Mouse (Mus musculus) brain, embryonic 18.5 days (tissue): ENCODE measurements around the gene Nek1.

ENCODE experiments used
- DNase-seq: peaks from one replicate; pipeline ENCODE4 v3.0.0-alpha.2; 2012; ENCODE audit warnings: low read depth, low spot score

Nek1 gene

DNA sequence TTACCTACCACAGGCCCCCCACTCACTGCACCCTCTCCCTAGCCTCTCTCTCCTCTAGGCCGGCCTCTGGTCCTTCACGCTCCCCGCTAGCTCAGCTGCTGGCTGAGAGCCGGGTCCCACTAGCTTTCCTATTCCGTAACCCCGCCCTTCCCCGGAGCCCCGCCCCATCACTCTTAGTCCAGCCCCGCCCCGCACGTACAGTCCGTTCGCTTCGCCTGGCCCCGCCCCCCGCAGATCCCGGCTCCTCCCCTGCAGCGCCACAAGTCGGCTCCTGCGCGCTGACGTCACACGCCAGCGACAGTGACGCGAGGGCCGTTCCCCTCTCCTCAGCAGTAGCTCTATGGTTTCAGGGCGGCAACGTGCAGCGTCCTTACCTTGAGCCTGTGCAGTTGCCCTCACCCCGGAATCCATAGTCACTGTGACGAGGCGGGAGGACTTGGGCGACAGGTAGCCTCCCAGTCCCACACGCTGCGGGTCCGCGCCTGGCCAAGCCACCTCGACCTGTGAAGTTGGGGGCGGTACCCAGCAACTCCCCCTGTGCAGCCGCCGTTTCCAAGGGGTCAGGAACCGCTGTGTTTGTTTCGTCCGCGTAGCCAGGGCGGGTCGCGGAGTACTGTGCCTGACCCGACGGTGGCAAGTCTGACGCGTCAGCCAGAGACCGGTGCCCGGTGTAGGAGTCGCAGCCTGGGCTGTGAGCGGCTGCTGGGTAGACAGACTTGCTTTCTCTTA lies at the start of gene Nek1:
TSS of gene Nek1 (plus strand) at position 286 of the 729 bp plus-strand sequence.
- peak; percentile 92 for DNase-seq

DNA sequence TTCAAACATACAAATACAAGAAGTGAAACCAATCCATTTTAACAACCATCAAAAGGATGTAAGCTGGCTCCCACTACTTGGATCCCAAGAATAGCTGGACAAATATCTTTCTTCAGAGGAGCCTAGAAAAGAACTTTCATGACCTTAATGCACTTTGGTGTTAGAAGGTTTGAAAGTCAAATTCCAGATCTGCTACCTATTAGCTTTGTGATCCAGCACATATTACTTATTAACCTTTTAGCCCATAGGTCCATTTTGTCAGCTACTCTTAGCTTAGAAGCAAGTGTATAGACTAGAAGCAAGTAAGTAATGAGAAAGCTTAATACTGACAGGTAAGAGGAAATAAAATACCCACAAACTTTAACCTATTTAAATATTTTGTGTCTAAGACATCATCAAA lies 45.5 kb upstream of the Nek1 start:
- no peak for DNase-seq

DNA sequence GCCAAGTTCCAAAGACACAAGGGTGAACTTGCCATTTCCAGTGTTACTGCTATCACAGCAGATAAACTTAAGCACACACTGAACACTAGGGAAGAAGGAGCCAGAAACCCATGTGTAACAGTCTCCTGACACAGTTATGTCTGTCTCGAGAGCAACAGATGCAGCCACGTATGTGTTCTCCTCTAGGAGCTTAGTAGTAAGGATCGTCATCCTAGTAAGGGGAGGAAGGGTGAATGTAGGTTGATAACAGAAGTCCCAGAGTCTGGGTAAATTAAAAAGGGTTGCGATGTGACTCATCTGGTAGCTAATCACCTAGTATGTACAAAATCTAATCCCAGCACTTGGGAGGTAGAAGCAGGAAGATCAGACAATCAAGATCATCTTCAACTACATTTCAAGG lies 43.1 kb upstream of the Nek1 start:
- no peak for DNase-seq

DNA sequence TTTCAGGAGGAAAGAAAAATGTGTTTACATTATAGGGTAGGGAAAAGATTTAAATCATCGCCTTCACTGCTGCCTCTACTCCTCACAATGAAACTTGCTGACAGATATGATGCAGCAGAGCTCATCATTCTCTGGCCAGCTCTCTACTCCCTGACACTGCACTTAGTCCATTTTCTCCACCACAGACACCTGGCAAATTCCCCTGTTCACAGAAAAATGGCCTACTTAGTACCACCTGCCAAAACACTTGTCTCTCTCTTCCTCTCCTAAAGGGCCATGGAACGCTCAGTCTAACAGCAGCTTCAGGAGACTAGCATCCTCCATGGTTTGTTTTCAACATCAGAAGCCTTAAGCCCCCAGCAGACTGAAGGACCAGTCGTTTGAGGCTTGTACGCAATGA lies 41.7 kb upstream of the Nek1 start:
- no peak for DNase-seq

DNA sequence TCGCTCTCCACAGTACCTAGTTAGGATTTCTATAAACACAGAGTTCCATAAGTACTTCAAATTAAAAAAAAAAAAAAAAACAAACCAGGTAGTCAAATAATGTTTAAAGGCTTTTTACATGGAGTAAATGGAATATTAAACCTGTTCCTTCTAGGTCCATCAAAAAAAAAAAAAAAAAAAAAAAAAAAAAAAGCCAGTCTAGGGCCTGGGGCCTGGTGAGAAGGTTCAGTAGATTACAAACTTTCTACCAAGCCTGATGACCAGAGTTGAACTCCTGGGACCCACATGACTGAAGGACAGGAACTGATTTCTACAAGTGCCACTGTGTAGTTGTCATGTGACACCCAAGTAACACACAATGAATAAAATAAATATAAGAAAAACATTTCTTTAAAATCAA lies 41.2 kb upstream of the Nek1 start:
- DNase-seq: no peak

DNA sequence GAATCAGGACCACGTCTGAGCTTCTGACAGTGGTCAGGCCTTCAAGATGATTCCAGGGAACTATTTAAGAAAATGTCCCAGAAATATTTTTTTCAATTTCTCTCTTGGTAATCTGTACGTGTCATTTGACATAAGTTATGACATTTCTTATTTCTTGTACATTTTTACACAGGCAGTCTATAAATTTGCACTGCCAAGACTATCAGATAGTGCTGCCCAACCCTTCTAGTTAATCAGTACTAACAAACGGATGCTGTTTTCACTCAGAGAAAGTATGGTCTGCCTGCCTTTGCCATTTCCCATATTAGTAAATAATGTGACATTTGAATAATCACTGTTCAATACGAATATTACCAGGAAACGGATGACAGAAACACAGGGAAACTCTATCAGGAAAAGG lies 40.2 kb upstream of the Nek1 start:
- no peak for DNase-seq

DNA sequence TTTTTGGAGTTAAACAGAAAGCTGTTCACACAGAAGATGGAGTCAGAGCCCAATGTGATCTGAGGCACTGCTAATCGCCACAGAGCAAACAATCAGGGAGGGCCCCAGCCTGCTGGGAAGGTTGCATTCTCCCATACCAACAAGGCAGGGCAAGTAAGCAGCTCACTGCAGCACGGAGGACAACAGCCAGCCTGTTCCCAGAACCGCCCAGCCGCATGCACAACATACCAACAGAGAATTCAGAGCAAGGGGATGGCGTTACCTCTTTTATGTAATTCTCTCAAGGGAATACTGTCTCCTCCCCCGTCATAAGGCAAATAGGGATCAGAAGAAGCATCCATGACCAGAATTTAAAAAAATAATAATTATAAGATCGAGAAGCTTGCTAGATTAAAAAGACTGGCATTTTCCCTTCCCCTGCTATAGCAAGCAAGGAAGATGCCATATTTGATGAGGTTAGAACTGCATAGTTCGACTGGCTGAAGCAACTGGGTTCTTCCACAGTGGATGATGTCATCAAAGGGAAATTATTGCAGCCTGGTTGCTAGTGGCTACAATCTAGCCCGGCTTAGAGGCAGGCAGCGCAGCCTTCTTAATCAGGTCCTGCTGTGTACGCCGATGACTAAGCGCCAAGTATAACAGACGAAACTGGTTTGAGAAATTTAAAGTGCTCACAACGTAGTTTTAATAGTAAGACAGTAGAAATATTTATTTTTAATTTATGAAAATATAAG lies 38.5 kb upstream of the Nek1 start:
- peak; percentile 81 for DNase-seq

DNA sequence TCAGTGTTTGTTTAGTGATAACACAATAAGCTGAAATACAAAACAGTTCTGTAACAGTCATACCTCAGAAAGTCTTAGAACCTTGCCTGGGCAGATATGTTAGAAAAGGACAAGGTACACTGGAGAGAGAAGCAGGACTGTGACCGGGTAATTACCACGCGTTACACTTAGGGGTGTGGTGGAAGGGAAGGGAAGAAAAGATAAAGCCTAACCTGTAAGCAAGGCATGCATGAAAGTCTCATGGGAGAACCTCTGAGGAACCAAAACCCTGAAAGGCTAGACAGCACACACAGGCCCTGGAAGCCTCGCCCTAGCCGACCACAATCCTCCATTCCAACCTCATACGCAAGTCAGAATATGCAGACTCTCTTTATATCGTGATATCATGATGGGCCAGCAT lies 36.1 kb upstream of the Nek1 start:
- no peak for DNase-seq

DNA sequence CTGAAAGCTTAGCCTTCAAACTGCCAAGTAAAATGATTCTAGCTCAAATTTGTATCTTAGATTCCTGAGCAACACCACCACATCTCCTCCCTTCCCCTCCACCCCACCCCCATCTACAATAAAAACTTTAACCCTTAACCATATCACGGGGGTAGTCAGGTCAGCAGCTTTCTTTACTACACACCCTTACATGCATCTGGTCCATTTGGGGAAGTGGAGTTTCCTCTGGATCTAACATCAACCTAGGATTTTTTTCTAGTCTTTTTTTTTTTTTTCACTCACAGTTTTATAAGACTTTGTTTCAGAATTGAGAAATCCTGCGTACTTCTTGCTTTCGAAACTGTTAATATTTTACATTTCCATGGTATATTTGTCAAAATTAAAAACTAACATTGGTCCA lies 30.2 kb upstream of the Nek1 start:
- DNase-seq: no peak

DNA sequence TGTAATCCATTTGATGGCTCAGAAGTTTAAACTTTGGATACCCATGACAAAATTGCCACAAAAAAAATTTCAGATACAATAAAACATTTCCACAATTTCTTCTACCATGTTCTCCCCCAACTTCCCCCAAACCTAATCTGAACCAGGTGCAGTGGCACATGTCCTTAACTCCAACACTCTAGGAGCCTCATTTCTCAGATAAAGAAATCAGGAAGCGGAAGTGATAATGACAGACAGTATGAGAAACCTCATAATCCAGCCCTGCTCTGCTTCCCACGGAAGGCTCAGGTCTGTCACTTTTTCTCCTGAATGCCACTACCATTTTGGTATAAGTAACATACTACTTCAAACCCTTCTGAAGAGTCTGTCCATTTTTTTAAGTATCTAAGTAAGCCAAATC lies 29.1 kb upstream of the Nek1 start:
- no peak for DNase-seq

DNA sequence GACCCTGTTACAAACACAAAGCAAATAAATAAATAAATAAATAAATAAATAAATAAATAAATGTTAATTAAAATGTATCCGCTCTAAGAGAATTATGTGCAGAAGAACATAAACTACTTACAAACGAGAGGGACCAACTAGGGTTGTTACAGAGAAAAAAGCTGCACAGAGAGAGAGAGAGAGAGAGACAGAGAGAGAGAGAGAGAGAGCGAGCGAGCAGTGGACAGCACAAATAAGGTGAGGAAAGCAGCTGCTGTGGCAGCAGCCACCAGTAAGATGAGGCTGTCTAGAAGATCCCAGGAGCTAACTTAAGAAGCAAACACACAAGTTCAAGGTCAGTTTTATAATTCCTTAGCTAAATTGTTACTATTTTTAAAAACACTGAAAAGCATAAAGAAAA lies 28.5 kb upstream of the Nek1 start:
- DNase-seq: no peak

DNA sequence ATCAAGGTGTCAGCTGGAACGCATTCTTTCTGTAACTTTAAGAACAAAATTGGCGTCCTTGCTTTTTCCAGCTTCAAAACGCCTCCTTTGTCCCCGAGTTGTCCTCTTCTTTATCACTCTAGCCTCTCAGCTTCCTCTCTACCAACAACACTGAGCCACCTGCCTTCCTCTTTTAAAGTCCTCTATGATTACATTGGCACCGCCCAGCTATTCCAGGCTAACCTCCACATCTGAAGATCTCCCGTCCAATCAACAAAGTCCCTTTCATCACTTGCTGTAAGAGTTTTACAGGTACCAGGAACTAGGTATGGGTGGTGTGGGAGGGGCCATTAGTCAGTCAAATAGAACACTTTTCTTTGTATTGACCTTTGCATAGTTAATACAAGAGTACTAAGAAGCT lies 27.7 kb upstream of the Nek1 start:
- no peak for DNase-seq

DNA sequence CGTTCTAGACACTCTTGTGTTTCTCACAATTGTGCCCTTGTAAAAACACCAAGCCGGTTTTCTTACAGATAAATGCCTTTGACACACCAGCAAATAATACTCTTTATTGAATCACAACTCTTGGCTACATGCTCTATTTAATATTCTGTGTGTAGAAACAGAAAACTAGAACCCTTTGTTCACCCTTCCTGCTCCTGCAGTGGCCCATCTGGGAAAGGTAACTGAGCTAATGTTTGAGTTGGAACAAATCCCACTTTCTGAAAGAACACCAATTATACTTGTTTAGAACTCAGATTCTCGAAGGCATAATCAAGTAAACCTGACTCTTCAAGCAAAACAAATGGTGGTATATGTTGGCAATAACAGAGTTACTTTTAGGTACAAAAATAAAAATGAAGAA lies 27.3 kb upstream of the Nek1 start:
- no peak for DNase-seq

DNA sequence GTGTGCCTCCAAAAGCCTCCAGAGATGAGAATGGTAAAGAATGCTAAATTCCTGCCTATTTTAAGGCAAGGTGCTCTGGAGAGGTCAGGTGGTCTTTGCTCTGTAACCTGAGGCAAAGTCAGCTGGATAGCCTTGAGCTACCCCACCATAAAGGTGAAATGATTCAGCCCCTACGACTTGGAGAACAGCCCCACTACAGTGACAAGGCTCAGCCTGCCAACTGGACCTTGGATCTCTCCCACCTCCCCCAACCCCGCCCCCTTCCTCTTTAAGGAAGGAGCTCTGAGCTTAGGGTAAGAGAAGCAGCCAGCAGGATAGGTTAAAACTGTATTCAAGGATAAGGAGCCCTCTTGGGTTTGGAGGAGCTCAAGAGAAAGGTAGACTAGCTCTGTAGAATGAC lies 23.9 kb upstream of the Nek1 start:
- no peak for DNase-seq

DNA sequence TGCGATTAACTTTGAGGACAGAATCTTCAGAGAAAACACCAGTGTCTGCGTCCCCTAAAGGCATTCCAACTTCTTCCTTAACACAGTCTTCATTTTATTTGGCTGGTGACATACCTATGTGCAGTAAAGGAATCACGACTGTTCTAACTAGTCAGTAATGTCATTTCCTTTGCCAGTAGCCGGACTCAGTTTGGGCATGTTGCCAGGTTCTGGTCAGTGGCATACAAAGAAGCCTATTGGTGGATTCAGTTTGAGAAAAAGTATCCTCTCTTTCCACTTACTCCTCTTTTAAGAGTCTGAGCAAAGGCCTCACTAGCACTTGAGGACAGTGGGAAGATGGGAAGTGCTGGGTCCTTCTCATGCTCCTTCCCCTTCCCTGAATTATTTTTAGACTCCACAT lies 21.2 kb upstream of the Nek1 start:
- no peak for DNase-seq

DNA sequence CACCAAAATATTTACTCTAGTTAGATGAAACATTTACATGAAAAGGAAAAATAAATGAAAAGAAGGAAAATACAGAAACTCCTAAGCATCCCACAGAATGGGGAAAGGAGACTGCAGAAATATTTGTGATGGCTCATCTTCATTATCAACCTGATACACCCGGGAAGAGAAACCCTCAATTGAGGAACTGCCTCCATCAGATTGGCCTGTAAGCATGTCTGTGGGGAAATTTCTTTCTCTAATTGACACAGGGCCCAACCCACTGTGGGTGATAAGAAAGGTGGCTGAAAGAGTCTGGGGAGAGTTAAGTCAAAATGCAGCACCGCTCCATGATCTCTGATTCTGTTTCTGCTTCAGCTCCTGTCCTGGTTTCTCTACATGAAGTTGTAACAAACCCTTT lies 19.5 kb upstream of the Nek1 start:
- DNase-seq: no peak

DNA sequence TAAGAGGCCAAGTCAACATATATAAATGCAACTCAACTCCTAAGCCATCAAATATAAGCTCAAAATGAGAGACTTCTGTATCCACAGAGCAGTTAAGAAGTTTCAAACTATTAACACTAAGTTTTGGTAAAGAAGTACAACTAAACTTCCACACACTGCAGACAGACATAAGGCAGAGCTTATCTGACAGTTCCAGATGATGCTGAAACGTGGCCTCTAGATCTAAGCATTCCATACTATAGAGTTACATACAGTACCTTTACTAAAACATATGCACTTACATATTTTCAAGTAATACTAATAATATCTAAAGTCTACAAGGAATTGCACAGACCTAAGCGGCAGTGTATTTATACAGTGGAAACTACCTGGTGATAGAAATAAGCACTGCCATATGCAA lies 18.2 kb upstream of the Nek1 start:
- DNase-seq: no peak

DNA sequence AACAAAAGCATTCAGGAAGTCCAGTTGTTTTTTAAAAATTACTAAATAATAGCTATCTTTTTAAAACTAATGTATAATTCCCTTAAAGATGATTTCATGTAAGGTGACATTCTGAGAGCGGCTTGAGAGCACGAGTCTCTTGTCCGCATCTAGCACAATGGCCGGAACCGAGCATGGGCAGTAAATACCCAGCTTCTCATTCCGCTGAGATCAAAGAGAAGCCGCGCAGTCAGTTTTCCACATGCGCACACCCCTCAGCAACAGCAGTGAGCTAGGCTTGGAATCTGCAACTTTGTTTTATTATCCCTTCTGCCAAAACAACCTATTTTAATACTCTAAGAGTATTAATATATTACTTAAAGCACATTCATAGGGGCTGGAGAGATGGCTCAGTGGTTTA lies 16.2 kb upstream of the Nek1 start:
- no peak for DNase-seq

DNA sequence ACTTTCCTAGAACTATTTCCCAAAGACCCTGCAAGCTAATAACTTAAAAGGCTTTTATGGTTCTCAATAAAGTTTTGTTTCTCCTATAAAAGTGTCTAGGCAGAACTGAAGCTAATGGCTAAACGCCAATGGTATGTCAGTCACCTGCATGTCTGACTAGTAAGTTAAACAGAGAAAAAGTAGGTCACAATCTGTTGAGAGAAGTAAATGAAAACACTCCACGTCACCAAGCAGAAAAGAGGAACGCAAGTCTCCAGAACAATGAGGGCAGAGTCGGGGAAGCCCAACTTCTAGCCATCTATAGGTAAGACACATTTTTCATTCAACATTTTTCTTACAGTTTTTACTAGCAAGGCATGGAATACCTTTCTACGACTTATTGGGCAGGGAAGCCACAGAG lies 14.5 kb upstream of the Nek1 start:
- DNase-seq: no peak

DNA sequence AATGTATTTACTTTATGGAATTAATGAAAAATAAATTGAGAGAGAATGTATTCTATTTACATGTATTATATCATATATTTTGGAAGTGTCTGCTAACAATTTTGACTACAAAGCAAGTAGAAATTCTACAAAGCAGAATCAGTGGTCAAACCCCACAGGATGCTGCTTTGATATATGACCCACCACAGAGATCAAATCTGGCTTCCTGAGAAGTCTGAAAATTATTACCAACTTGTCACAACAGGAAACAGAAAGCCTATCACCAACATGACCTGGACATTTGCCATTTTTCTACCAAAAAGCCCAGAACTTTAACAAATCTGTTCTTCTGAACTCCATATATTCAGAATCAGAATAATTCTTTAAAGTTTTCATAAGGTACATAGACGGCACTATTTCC lies 11.6 kb upstream of the Nek1 start:
- DNase-seq: no peak

DNA sequence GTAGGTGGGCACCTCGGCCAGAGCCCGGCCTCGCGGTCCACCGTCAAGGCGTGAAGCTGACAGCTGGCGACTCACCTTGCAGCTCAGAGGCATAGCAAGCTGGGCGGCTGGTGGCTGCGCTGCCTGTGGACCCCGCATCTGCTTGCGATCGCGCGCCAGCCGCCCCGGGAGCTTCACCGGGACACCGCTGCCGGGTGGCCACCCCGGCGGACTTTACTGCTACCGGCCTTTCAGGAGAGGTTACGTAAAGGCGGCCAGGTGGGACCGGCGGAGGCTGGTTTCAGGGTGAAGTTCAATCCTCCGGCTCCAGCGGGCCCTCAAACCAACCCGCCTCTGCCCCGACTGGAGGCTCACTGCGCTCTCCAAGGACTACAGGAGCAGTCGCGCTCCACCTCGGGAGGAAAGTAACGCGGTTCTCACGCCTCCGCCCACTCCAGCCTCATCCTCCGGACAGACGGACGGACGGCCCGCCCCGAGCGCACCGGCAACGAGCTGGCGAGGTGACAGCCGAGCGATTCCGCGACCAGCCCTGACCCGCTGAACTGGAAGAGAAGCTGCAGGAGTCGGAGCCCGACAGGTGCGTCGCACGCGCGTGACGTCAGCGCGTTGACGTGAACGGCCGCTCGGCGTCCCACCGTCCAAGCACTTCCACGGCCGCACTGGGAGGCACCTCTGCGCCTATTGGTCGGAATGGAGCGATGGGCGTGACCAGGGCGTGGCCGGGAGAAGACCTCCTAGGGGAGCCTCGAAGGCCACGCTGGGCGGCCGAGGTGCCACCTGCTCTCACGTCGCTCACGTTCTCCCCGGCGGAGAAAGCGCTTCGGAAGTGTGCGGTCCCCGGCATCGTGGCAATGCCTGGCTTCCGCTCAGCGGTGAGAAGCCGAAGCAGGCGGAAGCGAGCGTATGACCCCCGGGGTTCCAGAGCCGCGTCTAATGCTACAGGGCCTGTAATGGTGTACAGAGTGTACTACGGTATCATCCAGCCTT lies 10.0 kb upstream of the Nek1 start, which contains the start of gene Clcn3:
TSS of gene Clcn3 (minus strand) at position 600 of the 987 bp plus-strand sequence.
- peak; percentile 94 for DNase-seq

DNA sequence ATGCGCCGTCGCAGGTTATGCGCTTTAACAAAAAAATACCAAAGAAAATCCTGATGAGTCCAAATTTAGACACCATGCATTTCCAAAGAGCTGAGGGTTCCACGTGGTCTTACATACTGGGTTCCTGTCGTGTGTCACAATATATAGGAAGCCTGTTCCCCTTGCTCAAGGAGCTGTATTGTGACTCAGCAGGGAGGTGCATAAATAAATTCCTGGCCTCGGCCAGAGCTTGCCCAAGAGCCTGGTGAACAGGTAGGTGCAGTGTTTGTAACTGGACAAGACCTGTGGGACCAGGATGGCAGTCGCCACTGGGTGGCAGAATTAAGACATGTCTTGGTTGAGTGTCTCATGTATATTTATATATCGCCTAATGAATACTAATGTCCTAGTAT lies 9.3 kb upstream of the Nek1 start:
- peak; percentile 24 for DNase-seq
